Mouse (Mus musculus) heart, adult 2 months (tissue): ENCODE results near the gene Zfp827.

Experiments
- CTCF ChIP-seq: fragments of 200-600 bp; IDR thresholded peaks from 2 replicates; pipeline ENCODE4 v1.8.1; 2022; ENCODE audit warnings: antibody characterized with exemption, mild to moderate bottlenecking, moderate library complexity
- POLR2A ChIP-seq: fragments of 200-500 bp; IDR thresholded peaks from 2 replicates; pipeline ENCODE4 v1.6.1; 2011; ENCODE audit warnings: mild to moderate bottlenecking, low read depth, low read length, control low read depth; ENCODE audit not compliant: insufficient read depth

DNA sequence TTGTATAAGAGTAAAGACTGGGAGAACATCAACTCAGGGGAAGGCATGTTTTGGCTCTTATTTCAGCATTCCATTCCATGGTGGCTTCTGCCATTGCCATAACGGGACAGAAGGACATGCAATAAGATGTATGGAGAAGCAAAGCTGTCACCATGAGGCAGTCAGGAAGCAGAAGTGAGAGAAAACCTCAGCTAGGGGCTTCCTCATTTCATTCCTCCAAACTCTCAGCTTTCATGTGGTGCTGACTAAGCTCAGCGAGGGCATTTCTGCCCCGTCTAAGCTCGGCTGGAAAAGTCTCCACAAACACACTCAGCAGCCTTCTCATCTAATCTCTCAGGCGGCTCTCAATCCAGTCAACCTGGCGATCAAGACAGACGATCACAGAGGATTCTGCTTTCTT, 197.3 kb downstream of the Zfp827 start:
- TF ChIP-seq POLR2A = no peak
- TF ChIP-seq CTCF = no peak
